In genomic region chr5:105523452-105523851, GRCm38 (mm10) we compare ENCODE assay signal across 1 mouse cellular context.
TF ChIP-seq lines count a peak whose summit lies in the region.

No protein-coding gene starts in this region.

TF ChIP-seq in MEL, 35 proteins besides CTCF, POLR2A, EP300 and RAD21 (continued from another document):
- TF ChIP-seq USF2 (IDR thresholded peaks at IDR 0.05; ENCODE audit: borderline replicate concordance in 1 of 2, insufficient read depth in 1 of 2, low read depth in 1 of 2, low read length in 2 of 2) (no peak), ZNF384 (IDR thresholded peaks at IDR 0.05; ENCODE audit: low read depth, low read length) (peak; percentile 74), KAT2A (conservative IDR thresholded peaks at IDR 0.05; ENCODE audit: low read depth, low read length) (no peak), POLR2AphosphoS2 (IDR thresholded peaks at IDR 0.05; ENCODE audit: low read length) (peak; percentile 87), MAZ (IDR thresholded peaks at IDR 0.05; ENCODE audit: low read depth, low read length) (peak; percentile 99)
TF ChIP-seq in MEL: peak in this region for 21.
